In the genomic region with DNA sequence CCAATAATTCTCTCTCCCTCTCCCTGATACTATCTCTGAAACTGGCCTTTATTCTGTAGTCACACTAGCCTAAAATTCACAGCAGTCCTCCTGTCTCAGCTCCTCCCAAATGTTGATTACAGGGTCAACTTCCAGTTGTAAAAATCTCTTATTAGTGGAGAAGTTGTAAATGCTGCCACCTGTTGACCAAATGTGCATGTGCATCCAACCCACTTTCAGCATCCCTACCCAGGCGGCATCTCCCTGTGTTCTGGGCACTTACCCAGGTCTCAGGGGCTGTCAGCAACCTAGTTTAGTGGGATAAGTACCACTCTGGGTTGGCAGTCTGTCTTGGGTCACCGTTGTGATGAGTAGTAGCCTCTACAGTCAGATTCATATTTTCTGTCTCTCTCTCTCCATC, we compare ENCODE assay signal across 9 mouse cellular contexts. TPM values are rescaled to one million over a fixed set of nuclear protein-coding genes. Genes with fewer than 3 reads are reported as not detected.
A peak's percentile ranks its signal among the peaks of the same experiment; 100 is the strongest.
DNase-seq lines count a peak whose midpoint lies in the region; ATAC-seq and TF ChIP-seq lines count a peak whose summit lies in the region.
"Had no signal": no experiment of that assay in that cellular context is flagged by ENCODE, and none has a peak within 500 bp of the region (broad histone marks: within the 10 kb centered on the region; RNA-seq: fewer than 3 reads in every experiment).

No protein-coding gene starts in this region.

- no peaks in the 10 kb centered on the region for H3K27me3 ChIP-seq in hindbrain, embryonic 14.5 days (ENCODE audit: control insufficient read depth, insufficient read depth, low read length)
- H3K27me3 ChIP-seq in midbrain, postnatal 0 days (ENCODE audit: insufficient read depth, low read length): no peaks in the 10 kb centered on the region

- H3K9ac ChIP-seq in hindbrain, embryonic 14.5 days: no peak overlapping the region
- H3K9ac ChIP-seq in midbrain, postnatal 0 days (replicated peaks; ENCODE audit: low read length, poor library complexity, severe bottlenecking): no peak overlapping the region

- no peaks in the 10 kb centered on the region for H3K4me1 ChIP-seq in hindbrain, embryonic 14.5 days (replicated peaks; ENCODE audit: control insufficient read depth, insufficient read depth, low read length)
- H3K4me1 ChIP-seq in midbrain, postnatal 0 days (ENCODE audit: insufficient read depth, low read length): no peaks in the 10 kb centered on the region

- peak; percentile 54 for DNase-seq in right cerebral cortex, adult 18-20 months
- DNase-seq in right cerebral cortex, postnatal 25 days: no peak
- DNase-seq in adrenal gland, postnatal 25 days: peak; percentile 37
- DNase-seq in embryo, embryonic 11.5 days (ENCODE audit: low read depth, low spot score): peak; percentile 19
- DNase-seq in hindbrain, embryonic 14.5 days (ENCODE audit: low spot score): peak; percentile 74
- DNase-seq in layer of hippocampus, postnatal 36 days: peak; percentile 60 to 65
- peak; percentile 70 for DNase-seq in midbrain, postnatal 0 days (ENCODE audit: low spot score)
- peak; percentile 35 for DNase-seq in yolk sac, embryonic 10.5 days (ENCODE audit: low spot score)

- H3K36me3 ChIP-seq in hindbrain, embryonic 14.5 days (replicated peaks; ENCODE audit: control insufficient read depth, insufficient read depth): no peaks in the 10 kb centered on the region
- H3K36me3 ChIP-seq in midbrain, postnatal 0 days (ENCODE audit: insufficient read depth, low read length): no peaks in the 10 kb centered on the region

- no peak overlapping the region for H3K27ac ChIP-seq in hindbrain, embryonic 14.5 days
- H3K27ac ChIP-seq in midbrain, postnatal 0 days (ENCODE audit: low read depth, low read length): no peak overlapping the region

- TF ChIP-seq CTCF in midbrain, postnatal 0 days (IDR thresholded peaks at IDR 0.05): peak; percentile 74

- H3K9me3 ChIP-seq in hindbrain, embryonic 14.5 days (ENCODE audit: control insufficient read depth, low read length): no peaks in the 10 kb centered on the region
- H3K9me3 ChIP-seq in midbrain, postnatal 0 days (ENCODE audit: low read length): no peaks in the 10 kb centered on the region

- no peak overlapping the region for H3K4me2 ChIP-seq in hindbrain, embryonic 14.5 days (replicated peaks)
- no peak overlapping the region for H3K4me2 ChIP-seq in midbrain, postnatal 0 days (ENCODE audit: low read depth, low read length, poor library complexity, severe bottlenecking)

- no peak for ATAC-seq in hindbrain, embryonic 14.5 days (ENCODE audit: low FRiP score)
- ATAC-seq in midbrain, postnatal 0 days (ENCODE audit: low FRiP score): no peak

- 48% methylated on average over 2 of the region's 2 CpGs for WGBS in hindbrain, embryonic 14.5 days
- 51% methylated on average over 2 of the region's 2 CpGs for WGBS in midbrain, postnatal 0 days

- no peak overlapping the region for H3K4me3 ChIP-seq in hindbrain, embryonic 14.5 days (replicated peaks; ENCODE audit: low read length)
- no peak overlapping the region for H3K4me3 ChIP-seq in midbrain, postnatal 0 days (ENCODE audit: low read depth, low read length)
- H3K4me3 ChIP-seq: myocyte had no signal

RNA-seq across cellular contexts. Expression of a gene that starts 38.1 kb away (rescaled TPM):
- 3.0 and 4.6 TPM in 2 replicates for total RNA-seq in adrenal gland, postnatal 25 days (2021)
- polyA plus RNA-seq in hindbrain, embryonic 14.5 days (2014; fragmentation: Nextera tagmentation; extraction: Ambion mirVana): 66.1 and 76.6 TPM in 2 replicates
- total RNA-seq in layer of hippocampus, postnatal 36 days (2021): 100 to 1,000 TPM; 310 to 321 TPM
- total RNA-seq in midbrain, postnatal 0 days (2014; rRNA removed): 208 and 225 TPM in 2 replicates
- polyA plus RNA-seq in midbrain, postnatal 0 days (2015; fragmentation: Nextera tagmentation; extraction: Ambion mirVana): 74.9 and 79.0 TPM in 2 replicates

RNA-seq across cellular contexts. Expression of a gene that starts 39.3 kb away (rescaled TPM):
- total RNA-seq in adrenal gland, postnatal 25 days (2021): 2.5 and 4.3 TPM in 2 replicates
- 3.2 and 4.2 TPM in 2 replicates for polyA plus RNA-seq in hindbrain, embryonic 14.5 days (2014; fragmentation: Nextera tagmentation; extraction: Ambion mirVana)
- total RNA-seq in layer of hippocampus, postnatal 36 days (2021): 10 to 100 TPM; 78.1 to 95.3 TPM
- total RNA-seq in midbrain, postnatal 0 days (2014; rRNA removed): 11.8 and 19.7 TPM in 2 replicates
- 5.0 and 5.8 TPM in 2 replicates for polyA plus RNA-seq in midbrain, postnatal 0 days (2015; fragmentation: Nextera tagmentation; extraction: Ambion mirVana)

Comparison
In these comparisons a context has a peak if more than half of its experiments do, and no peak if none do; other contexts are left out.
1. RNA of a gene that starts 38.1 kb away (total RNA-seq): 310 to 321 TPM in layer of hippocampus, postnatal 36 days and 208 to 225 TPM in midbrain, postnatal 0 days; 3.0 to 4.6 TPM in adrenal gland, postnatal 25 days; every median in the first group is over 10 times any median in the second.